Mouse (Mus musculus): ENCODE data around the gene Tmem129. TPM values are rescaled to one million over a fixed set of nuclear protein-coding genes. Genes with fewer than 3 reads are reported as not detected.
A peak's percentile ranks its signal among the peaks of the same experiment; 100 is the strongest.

Gene Tmem129
- total RNA-seq, 1 experiment: 15.0 TPM

GRCm38 (mm10) chr5:33651017-33651416 is 7.2 kb downstream of the Tmem129 start:
- peak overlapping the region; percentile 80 to 95 for H3K4me3 ChIP-seq (ENCODE audit: insufficient read depth in 1 of 2, low read depth in 1 of 2, low read length in 2 of 2, poor library complexity in 1 of 2, severe bottlenecking in 1 of 2)
- H3K9ac ChIP-seq (ENCODE audit: insufficient read depth, low read depth, low read length, poor library complexity, severe bottlenecking): peak overlapping the region; percentile 88
- TF ChIP-seq MAFK (IDR thresholded peaks at IDR 0.05; ENCODE audit: insufficient read depth, low read depth, low read length) (no peak), ZC3H11A (IDR thresholded peaks at IDR 0.05; ENCODE audit: borderline replicate concordance, low read depth, low read length) (no peak), HCFC1 (IDR thresholded peaks at IDR 0.05; ENCODE audit: borderline replicate concordance, insufficient read depth, low read length) (no peak), CHD2 (IDR thresholded peaks at IDR 0.05; ENCODE audit: low read depth, low read length) (no peak)
- no peaks in the 10 kb centered on the region for H3K9me3 ChIP-seq (ENCODE audit: control insufficient read depth, insufficient read depth, low read depth, low read length)
- no peak overlapping the region for H3K27ac ChIP-seq (ENCODE audit: insufficient read depth, low read depth, low read length, poor library complexity, severe bottlenecking)
- DNase-seq (ENCODE audit: low read depth, low spot score): no peak
- in situ Hi-C loops (cut with MboI; ENCODE audit: low sequenced_read_pairs in 2 of 2, unreplicated experiment in 2 of 2): no loop called here
- no peaks in the 10 kb centered on the region for H3K4me1 ChIP-seq (ENCODE audit: control insufficient read depth in 2 of 2, insufficient read depth in 2 of 2, low read length in 2 of 2, poor library complexity in 1 of 2)
- peaks cover 21% of the 10 kb centered on the region for H3K36me3 ChIP-seq (ENCODE audit: control insufficient read depth, insufficient read depth, low read length, poor library complexity, severe bottlenecking)

GRCm38 (mm10) chr5:33640652-33641051 is 17.6 kb downstream of the Tmem129 start:
- Histone ChIP-seq H3K4me3 (ENCODE audit: insufficient read depth in 1 of 2, low read depth in 1 of 2, low read length in 2 of 2, poor library complexity in 1 of 2, severe bottlenecking in 1 of 2) (no peak overlapping the region), H3K4me1 (ENCODE audit: control insufficient read depth in 2 of 2, insufficient read depth in 2 of 2, low read length in 2 of 2, poor library complexity in 1 of 2) (no peaks in the 10 kb centered on the region), H3K27ac (ENCODE audit: insufficient read depth, low read depth, low read length, poor library complexity, severe bottlenecking) (no peak overlapping the region), H3K9ac (ENCODE audit: insufficient read depth, low read depth, low read length, poor library complexity, severe bottlenecking) (no peak overlapping the region), H3K36me3 (ENCODE audit: control insufficient read depth, insufficient read depth, low read length, poor library complexity, severe bottlenecking) (peaks cover 45% of the 10 kb centered on the region), H3K9me3 (ENCODE audit: control insufficient read depth, insufficient read depth, low read depth, low read length) (no peaks in the 10 kb centered on the region)
- TF ChIP-seq ZC3H11A (IDR thresholded peaks at IDR 0.05; ENCODE audit: borderline replicate concordance, low read depth, low read length): no peak
- in situ Hi-C loops (cut with MboI; ENCODE audit: low sequenced_read_pairs in 2 of 2, unreplicated experiment in 2 of 2): no loop called here
- DNase-seq (ENCODE audit: low read depth, low spot score): peak; percentile 37

- in situ Hi-C loops (cut with MboI; ENCODE audit: low sequenced_read_pairs in 2 of 2, unreplicated experiment in 2 of 2): no loop called here
- no peak overlapping the region for H3K27ac ChIP-seq (ENCODE audit: insufficient read depth, low read depth, low read length, poor library complexity, severe bottlenecking)
- DNase-seq (ENCODE audit: low read depth, low spot score): no peak
These were observed 19.4 kb downstream of the Tmem129 start for GRCm38 (mm10) chr5:33638826-33639225.

GRCm38 (mm10) chr5:33637606-33638350 is 20.4 kb downstream of the Tmem129 start:
- in situ Hi-C loops (cut with MboI; ENCODE audit: low sequenced_read_pairs in 2 of 2, unreplicated experiment in 2 of 2): no loop called here
- Histone ChIP-seq H3K4me1 (ENCODE audit: control insufficient read depth in 2 of 2, insufficient read depth in 2 of 2, low read length in 2 of 2, poor library complexity in 1 of 2) (no peaks in the 10 kb centered on the region), H3K9ac (ENCODE audit: insufficient read depth, low read depth, low read length, poor library complexity, severe bottlenecking) (no peak overlapping the region), H3K36me3 (ENCODE audit: control insufficient read depth, insufficient read depth, low read length, poor library complexity, severe bottlenecking) (peaks cover 26% of the 10 kb centered on the region), H3K9me3 (ENCODE audit: control insufficient read depth, insufficient read depth, low read depth, low read length) (no peaks in the 10 kb centered on the region), H3K27ac (ENCODE audit: insufficient read depth, low read depth, low read length, poor library complexity, severe bottlenecking) (no peak overlapping the region), H3K4me3 (ENCODE audit: insufficient read depth in 1 of 2, low read depth in 1 of 2, low read length in 2 of 2, poor library complexity in 1 of 2, severe bottlenecking in 1 of 2) (no peak overlapping the region)
- no peak for DNase-seq (ENCODE audit: low read depth, low spot score)
- no peak for TF ChIP-seq ZNF384 (IDR thresholded peaks at IDR 0.05; ENCODE audit: low read depth, low read length)
- no peak for TF ChIP-seq HCFC1 (IDR thresholded peaks at IDR 0.05; ENCODE audit: borderline replicate concordance, insufficient read depth, low read length)
- no peak for TF ChIP-seq MAFK (IDR thresholded peaks at IDR 0.05; ENCODE audit: insufficient read depth, low read depth, low read length)
- no peak for TF ChIP-seq ZC3H11A (IDR thresholded peaks at IDR 0.05; ENCODE audit: borderline replicate concordance, low read depth, low read length)
- TF ChIP-seq CHD2 (IDR thresholded peaks at IDR 0.05; ENCODE audit: low read depth, low read length): no peak

More at GRCm38 (mm10) chr5:33638826-33639225, 19.4 kb downstream of the Tmem129 start:
- Histone ChIP-seq H3K36me3 (ENCODE audit: control insufficient read depth, insufficient read depth, low read length, poor library complexity, severe bottlenecking) (peaks cover 33% of the 10 kb centered on the region), H3K4me1 (ENCODE audit: control insufficient read depth in 2 of 2, insufficient read depth in 2 of 2, low read length in 2 of 2, poor library complexity in 1 of 2) (no peaks in the 10 kb centered on the region), H3K4me3 (ENCODE audit: insufficient read depth in 1 of 2, low read depth in 1 of 2, low read length in 2 of 2, poor library complexity in 1 of 2, severe bottlenecking in 1 of 2) (no peak overlapping the region), H3K9ac (ENCODE audit: insufficient read depth, low read depth, low read length, poor library complexity, severe bottlenecking) (no peak overlapping the region; the same call in 1 of the 2 replicates), H3K9me3 (ENCODE audit: control insufficient read depth, insufficient read depth, low read depth, low read length) (no peaks in the 10 kb centered on the region)
- TF ChIP-seq ZC3H11A (IDR thresholded peaks at IDR 0.05; ENCODE audit: borderline replicate concordance, low read depth, low read length): no peak
- no peak for TF ChIP-seq CHD2 (IDR thresholded peaks at IDR 0.05; ENCODE audit: low read depth, low read length)
- TF ChIP-seq HCFC1 (IDR thresholded peaks at IDR 0.05; ENCODE audit: borderline replicate concordance, insufficient read depth, low read length): no peak
- no peak for TF ChIP-seq ZNF384 (IDR thresholded peaks at IDR 0.05; ENCODE audit: low read depth, low read length)
- no peak for TF ChIP-seq MAFK (IDR thresholded peaks at IDR 0.05; ENCODE audit: insufficient read depth, low read depth, low read length)

GRCm38 (mm10) chr5:33635361-33635760 is 22.9 kb downstream of the Tmem129 start:
- H3K36me3 ChIP-seq (ENCODE audit: control insufficient read depth, insufficient read depth, low read length, poor library complexity, severe bottlenecking): peaks cover 16% of the 10 kb centered on the region
- in situ Hi-C loops (cut with MboI; ENCODE audit: low sequenced_read_pairs in 2 of 2, unreplicated experiment in 2 of 2): no loop called here

More at GRCm38 (mm10) chr5:33635361-33635760, 22.9 kb downstream of the Tmem129 start:
- Histone ChIP-seq H3K4me3 (ENCODE audit: insufficient read depth in 1 of 2, low read depth in 1 of 2, low read length in 2 of 2, poor library complexity in 1 of 2, severe bottlenecking in 1 of 2) (no peak overlapping the region), H3K9ac (ENCODE audit: insufficient read depth, low read depth, low read length, poor library complexity, severe bottlenecking) (no peak overlapping the region), H3K27ac (ENCODE audit: insufficient read depth, low read depth, low read length, poor library complexity, severe bottlenecking) (no peak overlapping the region), H3K4me1 (ENCODE audit: control insufficient read depth in 2 of 2, insufficient read depth in 2 of 2, low read length in 2 of 2, poor library complexity in 1 of 2) (peaks cover 0 to 2% of the 10 kb centered on the region in 2 experiments; a peak in 1 of 4 replicates), H3K9me3 (ENCODE audit: control insufficient read depth, insufficient read depth, low read depth, low read length) (no peaks in the 10 kb centered on the region)
- no peak for DNase-seq (ENCODE audit: low read depth, low spot score)
- TF ChIP-seq CHD2 (IDR thresholded peaks at IDR 0.05; ENCODE audit: low read depth, low read length): no peak
- no peak for TF ChIP-seq HCFC1 (IDR thresholded peaks at IDR 0.05; ENCODE audit: borderline replicate concordance, insufficient read depth, low read length)
- TF ChIP-seq ZNF384 (IDR thresholded peaks at IDR 0.05; ENCODE audit: low read depth, low read length): no peak
- no peak for TF ChIP-seq ZC3H11A (IDR thresholded peaks at IDR 0.05; ENCODE audit: borderline replicate concordance, low read depth, low read length)
- TF ChIP-seq MAFK (IDR thresholded peaks at IDR 0.05; ENCODE audit: insufficient read depth, low read depth, low read length): no peak
